Mouse (Mus musculus) heart, embryonic 16.5 days (tissue): ENCODE results near the gene Jpt2. TPM values are rescaled to one million over a fixed set of nuclear protein-coding genes. Genes with fewer than 3 reads are reported as not detected.

ENCODE experiments used
- ATAC-seq: fragments of 200-750 bp; cut with Nextera tagmentation; replicated peaks from 2 replicates; pipeline ENCODE4 v1.8.0; 2017; ENCODE audit warnings: moderate number of reproducible peaks; ENCODE audit not compliant: insufficient read depth, low FRiP score; ENCODE audit errors: extremely low read depth
- H3K27ac ChIP-seq: fragments of 300-500 bp; sonication (generic); 2 replicates; pipeline ENCODE4 v1.5.1; 2014; ENCODE audit warnings: mild to moderate bottlenecking, low read length, control low read depth, moderate library complexity
- H3K27me3 ChIP-seq: fragments of 300-500 bp; sonication (generic); 2 replicates; pipeline ENCODE4 v1.6.1; 2014; ENCODE audit warnings: low read length, mixed read lengths; ENCODE audit not compliant: control insufficient read depth, insufficient read depth
- H3K36me3 ChIP-seq: fragments of 300-500 bp; sonication (generic); 2 replicates; pipeline ENCODE4 v1.6.1; 2014; ENCODE audit not compliant: control insufficient read depth, insufficient read depth
- H3K4me1 ChIP-seq: fragments of 300-500 bp; sonication (generic); 2 replicates; pipeline ENCODE4 v1.6.1; 2014; ENCODE audit warnings: low read length, mixed read lengths; ENCODE audit not compliant: control insufficient read depth, insufficient read depth
- H3K4me2 ChIP-seq: fragments of 300-500 bp; sonication (generic); 2 replicates; pipeline ENCODE4 v1.6.1; 2014; ENCODE audit warnings: low read depth, mild to moderate bottlenecking, control low read depth, low read length
- H3K4me3 ChIP-seq: fragments of 300-500 bp; sonication (generic); 2 replicates; pipeline ENCODE4 v1.5.1; 2014; ENCODE audit warnings: mild to moderate bottlenecking, control low read depth, low read length
- H3K9ac ChIP-seq: fragments of 300-500 bp; sonication (generic); 2 replicates; pipeline ENCODE4 v1.6.1; 2014; ENCODE audit warnings: low read length, control low read depth
- H3K9me3 ChIP-seq: fragments of 300-500 bp; sonication (generic); replicated peaks from 2 replicates; pipeline ENCODE4 v1.6.1; 2016; ENCODE audit warnings: low read length; ENCODE audit not compliant: control insufficient read depth
- WGBS: fragments of 180-500 bp; shearing (Covaris S2); extraction: QIAGEN DNeasy Blood & Tissue Kit; methylation state at CpG from one replicate; pipeline ENCODE4 v1.1.7; 2014; 5-methylcytosine and 5-hydroxymethylcytosine counted together
- polyA plus RNA-seq: library from polyadenylated mRNA; unstranded; fragments of >200 nt; fragmentation: Nextera tagmentation; extraction: Ambion mirVana; gene quantifications from 2 replicates; pipeline ENCODE4 v1.2.1, GENCODE M21; 2015

Gene Jpt2
- polyA plus RNA-seq, 1 experiment from 2014 or later: 82.5 TPM

- Histone ChIP-seq H3K4me2 (no peak overlapping the region), H3K27ac (no peak overlapping the region), H3K27me3 (no peaks in the 10 kb centered on the region), H3K36me3 (peaks cover 28% of the 10 kb centered on the region), H3K9me3 (no peaks in the 10 kb centered on the region), H3K9ac (no peak overlapping the region), H3K4me3 (no peak overlapping the region), H3K4me1 (peaks cover 28% of the 10 kb centered on the region)
- no peak for ATAC-seq
- 94% methylated on average over 2 of the region's 2 CpGs for WGBS
These were observed 67.2 kb downstream of the Jpt2 start for GRCm38 (mm10) chr17:24893276-24893675.

- H3K4me1 ChIP-seq: peaks cover 32% of the 10 kb centered on the region
- H3K4me3 ChIP-seq: no peak overlapping the region
- no peak for ATAC-seq
- no peaks in the 10 kb centered on the region for H3K9me3 ChIP-seq
- H3K4me2 ChIP-seq: no peak overlapping the region
- no peak overlapping the region for H3K27ac ChIP-seq
- 83% methylated on average over 12 of the region's 12 CpGs for WGBS
- H3K36me3 ChIP-seq: peaks cover 28% of the 10 kb centered on the region
- no peak overlapping the region for H3K9ac ChIP-seq
- no peaks in the 10 kb centered on the region for H3K27me3 ChIP-seq
These were observed 67.7 kb downstream of the Jpt2 start for GRCm38 (mm10) chr17:24892785-24893184.

GRCm38 (mm10) chr17:24891321-24891720 lies 69.2 kb downstream of the Jpt2 start:
- 80% methylated on average over 13 of the region's 13 CpGs for WGBS
- ATAC-seq: no peak

DNA sequence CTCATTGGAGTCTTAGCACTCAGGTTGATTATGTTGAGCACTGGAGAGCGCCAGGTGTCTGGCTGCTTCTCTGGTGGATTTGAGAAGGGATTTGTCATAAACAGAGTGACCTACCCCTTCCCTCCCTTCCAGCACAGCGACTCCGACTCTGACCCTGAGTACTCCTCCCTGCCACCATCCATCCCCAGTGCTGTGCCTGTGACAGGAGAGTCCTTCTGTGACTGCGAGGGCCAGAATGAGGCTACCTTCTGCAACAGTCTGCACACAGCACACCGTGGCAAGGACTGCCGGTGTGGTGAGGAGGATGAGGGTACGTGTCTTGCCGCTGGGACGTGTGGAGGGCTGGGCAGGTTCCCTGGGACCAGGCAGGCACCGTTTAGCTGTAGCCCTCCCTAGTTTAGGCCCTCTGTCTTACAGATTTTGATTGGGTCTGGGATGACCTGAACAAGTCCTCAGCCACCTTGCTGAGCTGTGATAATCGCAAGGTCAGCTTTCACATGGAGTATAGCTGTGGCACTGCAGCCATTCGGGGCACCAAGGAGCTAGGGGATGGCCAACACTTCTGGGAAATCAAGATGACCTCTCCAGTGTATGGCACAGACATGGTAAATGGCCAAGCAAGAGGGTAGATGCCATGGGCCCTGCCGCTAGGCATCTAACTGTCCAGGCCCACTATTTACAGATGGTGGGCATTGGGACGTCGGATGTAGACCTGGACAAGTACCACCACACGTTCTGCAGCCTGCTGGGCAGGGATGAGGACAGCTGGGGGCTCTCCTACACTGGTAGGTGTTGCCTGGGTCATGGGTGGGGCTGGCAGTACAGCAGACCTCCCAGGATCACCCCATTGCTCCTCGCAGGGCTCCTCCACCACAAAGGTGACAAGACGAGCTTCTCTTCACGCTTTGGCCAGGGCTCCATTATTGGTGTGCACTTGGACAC lies 70.1 kb downstream of the Jpt2 start:
- H3K27ac ChIP-seq: no peak overlapping the region
- ATAC-seq: no peak
- no peak overlapping the region for H3K4me2 ChIP-seq
- H3K27me3 ChIP-seq: no peaks in the 10 kb centered on the region
- H3K36me3 ChIP-seq: peaks cover 28% of the 10 kb centered on the region
- no peak overlapping the region for H3K9ac ChIP-seq
- H3K9me3 ChIP-seq: no peaks in the 10 kb centered on the region
- no peak overlapping the region for H3K4me3 ChIP-seq
- H3K4me1 ChIP-seq: peaks cover 24% of the 10 kb centered on the region
- WGBS: 85% methylated on average over 19 of the region's 19 CpGs

More at GRCm38 (mm10) chr17:24891321-24891720, 69.2 kb downstream of the Jpt2 start:
- Histone ChIP-seq H3K27me3 (no peaks in the 10 kb centered on the region), H3K4me1 (peaks cover 28% of the 10 kb centered on the region), H3K4me3 (no peak overlapping the region), H3K9me3 (no peaks in the 10 kb centered on the region), H3K9ac (no peak overlapping the region), H3K27ac (no peak overlapping the region), H3K4me2 (no peak overlapping the region), H3K36me3 (peaks cover 28% of the 10 kb centered on the region)

- H3K4me2 ChIP-seq: no peak overlapping the region
- ATAC-seq: no peak
- H3K27ac ChIP-seq: no peak overlapping the region
- H3K4me3 ChIP-seq: no peak overlapping the region
- H3K4me1 ChIP-seq: peaks cover 23% of the 10 kb centered on the region
- 87% methylated on average over 3 of the region's 3 CpGs for WGBS
- no peak overlapping the region for H3K9ac ChIP-seq
- no peaks in the 10 kb centered on the region for H3K27me3 ChIP-seq
- no peaks in the 10 kb centered on the region for H3K9me3 ChIP-seq
- peaks cover 28% of the 10 kb centered on the region for H3K36me3 ChIP-seq
These were observed 71.6 kb downstream of the Jpt2 start for GRCm38 (mm10) chr17:24888862-24889261.

Other genes starting within 250 kb of the Jpt2 start
- gene Rnf151, start 242.6 kb downstream of the Jpt2 start, polyA plus RNA-seq: not detected in 2 replicates
- 843 and 891 TPM in 2 replicates for gene Rps2, start 242.6 kb downstream of the Jpt2 start, polyA plus RNA-seq
- 570 and 615 TPM in 2 replicates for gene Ndufb10, start 236.2 kb downstream of the Jpt2 start, polyA plus RNA-seq
- 1.7 and 2.4 TPM in 2 replicates for gene Rpl3l, start 232.9 kb downstream of the Jpt2 start, polyA plus RNA-seq
- gene Msrb1, start 224.0 kb downstream of the Jpt2 start, polyA plus RNA-seq: 19.0 and 21.2 TPM in 2 replicates
- 0.21 and 0.36 TPM in 2 replicates for gene Hs3st6, start 207.7 kb downstream of the Jpt2 start, polyA plus RNA-seq
- gene Meiob, start 156.4 kb downstream of the Jpt2 start, polyA plus RNA-seq: not detected in 2 replicates
- 69.1 and 71.8 TPM in 2 replicates for gene Hagh, start 120.5 kb downstream of the Jpt2 start, polyA plus RNA-seq
- 50.2 and 59.9 TPM in 2 replicates for gene Fahd1, start 110.3 kb downstream of the Jpt2 start, polyA plus RNA-seq
- gene Igfals, start 94.7 kb downstream of the Jpt2 start, polyA plus RNA-seq: 0.40 and 0.70 TPM in 2 replicates
- 37.9 and 38.3 TPM in 2 replicates for gene Nubp2, start 74.3 kb downstream of the Jpt2 start, polyA plus RNA-seq
- gene Spsb3, start 74.0 kb downstream of the Jpt2 start, polyA plus RNA-seq: 33.7 and 34.0 TPM in 2 replicates
- 18.2 and 20.4 TPM in 2 replicates for gene Eme2, start 65.6 kb downstream of the Jpt2 start, polyA plus RNA-seq
- 86.8 and 94.8 TPM in 2 replicates for gene Mrps34, start 65.6 kb downstream of the Jpt2 start, polyA plus RNA-seq
- gene Nme3, start 64.2 kb downstream of the Jpt2 start, polyA plus RNA-seq: 38.2 and 42.1 TPM in 2 replicates
- 30.1 and 33.0 TPM in 2 replicates for gene Mapk8ip3, start 23.7 kb downstream of the Jpt2 start, polyA plus RNA-seq
- gene Cramp1l, start 55.1 kb upstream of the Jpt2 start, polyA plus RNA-seq: 3.9 and 4.2 TPM in 2 replicates
- gene Ift140, start 55.4 kb upstream of the Jpt2 start, polyA plus RNA-seq: 11.6 TPM in 2 replicates
- gene Tmem204, start 122.9 kb upstream of the Jpt2 start, polyA plus RNA-seq: 26.7 and 36.1 TPM in 2 replicates
- gene Telo2, start 155.3 kb upstream of the Jpt2 start, polyA plus RNA-seq: 31.3 and 31.7 TPM in 2 replicates
- 0.20 and 0.24 TPM in 2 replicates for gene Ptx4, start 160.1 kb upstream of the Jpt2 start, polyA plus RNA-seq
- 16.1 and 19.2 TPM in 2 replicates for gene Clcn7, start 172.7 kb upstream of the Jpt2 start, polyA plus RNA-seq
- gene Ccdc154, start 201.8 kb upstream of the Jpt2 start, polyA plus RNA-seq: not detected in 2 replicates
- 0.32 and 0.95 TPM in 2 replicates for gene Gm38655, start 214.8 kb upstream of the Jpt2 start, polyA plus RNA-seq
- gene BC003965, start 223.9 kb upstream of the Jpt2 start, polyA plus RNA-seq: 27.0 and 29.6 TPM in 2 replicates
- gene Unkl, start 227.7 kb upstream of the Jpt2 start, polyA plus RNA-seq: 5.4 and 6.1 TPM in 2 replicates